Mouse (Mus musculus): ENCODE measurements around the gene Bcl2l12. TPM values are rescaled to one million over a fixed set of nuclear protein-coding genes. Genes with fewer than 3 reads are reported as not detected.

The Bcl2l12 gene
- polyA plus RNA-seq, 1 experiment from 2014 or later, result 19.7 TPM

DNA sequence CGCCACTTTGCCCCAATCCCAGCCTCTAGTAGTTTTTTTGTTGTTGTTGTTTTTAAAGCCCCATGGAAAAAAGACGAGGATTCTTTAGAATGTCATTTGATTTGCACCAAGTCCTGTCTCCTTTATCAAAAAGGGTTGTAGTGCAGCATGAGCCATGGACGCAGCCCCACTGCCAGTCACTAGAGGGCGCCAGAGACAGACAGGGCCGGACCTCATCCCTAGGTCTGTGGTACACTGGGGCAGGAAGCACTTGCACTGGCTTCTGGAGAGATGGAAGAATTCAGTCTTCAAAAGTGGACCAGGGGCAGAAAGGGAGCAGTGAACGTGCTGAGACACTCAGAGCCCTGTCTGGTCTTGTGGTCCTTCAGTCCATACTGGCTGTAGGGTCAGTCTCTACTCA, 15.4 kb downstream of the Bcl2l12 start:
- Histone ChIP-seq H3K9ac (no peak overlapping the region), H3K27ac (peak overlapping the region; percentile 58; the same call in 1 of the 2 replicates), H3K27me3 (no peaks in the 10 kb centered on the region), H3K36me3 (peaks cover 51% of the 10 kb centered on the region), H3K4me1 (replicated peaks) (peaks cover 33% of the 10 kb centered on the region), H3K4me3 (no peak overlapping the region), H3K9me3 (no peaks in the 10 kb centered on the region), H3K4me2 (no peak overlapping the region)
- no peak for ATAC-seq (ENCODE audit: low FRiP score)
- WGBS, result 36% methylated on average over 6 of the region's 6 CpGs

DNA sequence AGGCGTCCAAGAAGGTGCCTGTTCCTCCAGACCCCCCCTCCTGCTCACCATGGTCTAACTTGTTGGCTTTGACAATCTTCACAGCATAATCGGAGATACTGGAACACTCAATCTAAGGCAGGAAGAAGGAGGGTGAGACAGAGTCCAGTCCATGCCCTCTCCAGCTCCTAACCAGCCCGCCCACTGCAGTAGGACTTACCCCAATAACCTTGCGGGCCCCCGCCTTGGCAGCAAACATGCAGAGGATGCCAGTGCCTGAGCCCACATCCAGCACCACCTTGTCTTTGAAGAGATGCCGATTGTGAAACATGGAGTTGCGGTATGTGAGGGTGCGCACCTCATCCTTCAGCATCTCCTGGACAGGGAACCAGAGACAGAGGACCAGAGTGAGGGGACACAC, 17.0 kb downstream of the Bcl2l12 start:
- Histone ChIP-seq H3K27me3 (no peaks in the 10 kb centered on the region), H3K4me3 (no peak overlapping the region), H3K4me2 (no peak overlapping the region), H3K9ac (no peak overlapping the region), H3K9me3 (no peaks in the 10 kb centered on the region), H3K27ac (no peak overlapping the region), H3K36me3 (peaks cover 66% of the 10 kb centered on the region), H3K4me1 (replicated peaks) (peaks cover 25% of the 10 kb centered on the region)
- 96% methylated on average over 8 of the region's 8 CpGs for WGBS
- no peak for ATAC-seq (ENCODE audit: low FRiP score)

GRCm38 (mm10) chr7:44978300-44978699, 20.2 kb downstream of the Bcl2l12 start:
- Histone ChIP-seq H3K36me3 (peaks cover 75% of the 10 kb centered on the region), H3K9me3 (no peaks in the 10 kb centered on the region), H3K4me2 (no peak overlapping the region), H3K4me3 (no peak overlapping the region), H3K27ac (no peak overlapping the region), H3K4me1 (replicated peaks) (peaks cover 18% of the 10 kb centered on the region), H3K27me3 (no peaks in the 10 kb centered on the region), H3K9ac (no peak overlapping the region)
- 91% methylated on average over 3 of the region's 3 CpGs for WGBS
- ATAC-seq (ENCODE audit: low FRiP score), result no peak

DNA sequence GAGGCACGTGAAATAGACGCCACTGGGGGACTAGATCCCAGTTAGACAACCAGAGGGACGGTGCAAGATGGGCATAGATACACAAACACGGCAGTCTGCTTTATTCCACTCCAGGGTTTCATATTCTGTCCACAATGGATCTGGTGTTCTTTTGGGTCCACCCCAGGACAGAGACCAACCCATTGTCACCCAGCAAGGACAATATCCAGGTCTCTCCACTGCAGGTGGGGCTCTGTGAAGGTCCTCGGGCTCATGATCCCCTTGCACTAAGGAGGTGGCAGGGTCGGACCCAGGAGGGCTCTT, 23.4 kb downstream of the Bcl2l12 start:
- no peaks in the 10 kb centered on the region for H3K27me3 ChIP-seq
- peak overlapping the region; percentile 98 for H3K27ac ChIP-seq
- H3K4me1 ChIP-seq (replicated peaks), result peaks cover 46% of the 10 kb centered on the region
- H3K9me3 ChIP-seq, result no peaks in the 10 kb centered on the region
- peak overlapping the region; percentile 49; the same call in 1 of the 2 replicates for H3K9ac ChIP-seq
- peaks cover 48% of the 10 kb centered on the region for H3K36me3 ChIP-seq
- 21% methylated on average over 6 of the region's 6 CpGs for WGBS
- ATAC-seq (ENCODE audit: low FRiP score), result no peak
- H3K4me3 ChIP-seq, result peak overlapping the region; percentile 56
- peak overlapping the region; percentile 91 for H3K4me2 ChIP-seq

- no peaks in the 10 kb centered on the region for H3K9me3 ChIP-seq
- peak within 1 kb of the TSS; percentile 98 for H3K27ac ChIP-seq
- WGBS, result under 1% methylated on average over 22 of the region's 22 CpGs
- peak within 1 kb of the TSS; percentile 56 for H3K4me3 ChIP-seq
- H3K4me2 ChIP-seq, result peak within 1 kb of the TSS; percentile 91
- H3K4me1 ChIP-seq (replicated peaks), result peaks cover 50% of the 10 kb centered on the region
- H3K36me3 ChIP-seq, result peaks cover 43% of the 10 kb centered on the region
- peak; percentile 58 for ATAC-seq (ENCODE audit: low FRiP score)
- H3K9ac ChIP-seq, result peak within 1 kb of the TSS; percentile 82
- H3K27me3 ChIP-seq, result no peaks in the 10 kb centered on the region
Observed at GRCm38 (mm10) chr7:44974383-44975116, 24.0 kb downstream of the Bcl2l12 start, which contains the start of gene Cpt1c. TSS of gene Cpt1c (minus strand) at chr7:44974851.

- 35% methylated on average over 14 of the region's 14 CpGs for WGBS
- Histone ChIP-seq H3K27me3 (no peaks in the 10 kb centered on the region), H3K9me3 (no peaks in the 10 kb centered on the region), H3K4me2 (peak overlapping the region; percentile 91), H3K4me3 (peak overlapping the region; percentile 56), H3K9ac (peak overlapping the region; percentile 82), H3K36me3 (peaks cover 33% of the 10 kb centered on the region), H3K27ac (peak overlapping the region; percentile 98), H3K4me1 (replicated peaks) (peaks cover 50% of the 10 kb centered on the region)
- no peak for ATAC-seq (ENCODE audit: low FRiP score)
Observed at GRCm38 (mm10) chr7:44973415-44974130, 24.9 kb downstream of the Bcl2l12 start.

DNA sequence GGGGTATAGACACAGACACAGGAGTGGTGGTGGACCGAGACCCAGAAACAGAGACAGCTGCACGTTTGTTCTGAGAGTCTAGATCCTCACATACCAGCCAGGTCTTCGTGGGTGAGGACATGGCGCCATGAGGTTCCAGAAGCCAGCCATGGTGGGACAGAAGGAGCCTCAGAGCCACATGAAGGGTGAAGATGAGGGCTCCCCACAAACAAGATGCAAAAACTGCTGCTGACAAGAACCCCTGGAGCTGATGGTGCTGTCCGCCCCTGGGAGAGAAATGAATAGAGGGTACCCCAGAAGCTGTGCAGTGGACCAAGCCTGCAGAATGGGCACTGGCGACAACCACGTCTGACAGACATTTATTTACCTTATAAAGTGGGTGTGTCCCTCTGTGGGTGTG, 27.4 kb downstream of the Bcl2l12 start:
- H3K4me2 ChIP-seq, result peak overlapping the region; percentile 76
- no peaks in the 10 kb centered on the region for H3K27me3 ChIP-seq
- ATAC-seq (ENCODE audit: low FRiP score), result no peak
- H3K9ac ChIP-seq, result peak overlapping the region; percentile 70
- H3K36me3 ChIP-seq, result peaks cover 24% of the 10 kb centered on the region
- peak overlapping the region; percentile 50 for H3K4me3 ChIP-seq
- H3K9me3 ChIP-seq, result no peaks in the 10 kb centered on the region
- H3K4me1 ChIP-seq (replicated peaks), result peaks cover 50% of the 10 kb centered on the region
- H3K27ac ChIP-seq, result peak overlapping the region; percentile 89
- WGBS, result 66% methylated on average over 7 of the region's 7 CpGs

DNA sequence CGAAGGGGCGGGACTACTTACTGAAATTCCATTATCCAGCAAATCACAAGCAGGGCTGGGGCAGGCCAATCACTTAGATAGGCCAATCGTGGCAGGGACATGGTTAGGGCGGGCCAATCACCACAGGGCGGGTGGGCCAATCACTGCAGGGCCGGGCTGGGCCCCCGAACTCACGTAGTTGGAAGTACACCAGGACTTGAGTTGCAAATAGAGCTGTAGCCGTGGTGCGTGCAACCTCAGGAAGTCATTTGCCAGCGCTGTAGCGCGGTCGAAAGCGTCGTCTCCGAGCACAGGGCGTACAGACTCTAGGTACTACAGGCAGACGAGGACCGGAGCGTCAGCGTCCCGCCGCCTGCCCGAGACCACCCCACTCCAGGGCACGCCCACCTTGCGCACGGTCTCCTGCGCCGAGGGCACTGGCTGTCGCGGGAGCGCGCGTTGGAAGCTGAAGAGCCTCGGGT, 28.3 kb downstream of the Bcl2l12 start:
- Histone ChIP-seq H3K9ac (peak overlapping the region; percentile 70), H3K4me2 (peak overlapping the region; percentile 76), H3K27ac (peak overlapping the region; percentile 89), H3K36me3 (peaks cover 24% of the 10 kb centered on the region), H3K4me1 (replicated peaks) (peaks cover 46% of the 10 kb centered on the region), H3K27me3 (no peaks in the 10 kb centered on the region), H3K9me3 (no peaks in the 10 kb centered on the region), H3K4me3 (peak overlapping the region; percentile 50)
- ATAC-seq (ENCODE audit: low FRiP score), result peak; percentile 94
- under 1% methylated on average over 36 of the region's 36 CpGs for WGBS

- Histone ChIP-seq H3K4me1 (replicated peaks) (peaks cover 18% of the 10 kb centered on the region), H3K4me2 (no peak overlapping the region), H3K36me3 (peaks cover 59% of the 10 kb centered on the region), H3K27me3 (no peaks in the 10 kb centered on the region), H3K9me3 (no peaks in the 10 kb centered on the region), H3K4me3 (no peak overlapping the region), H3K9ac (0 out of 2 replicates have a peak overlapping the region, but pooled peaks have one; percentile 5), H3K27ac (no peak overlapping the region)
- WGBS, result 78% methylated on average over 15 of the region's 15 CpGs
- ATAC-seq (ENCODE audit: low FRiP score), result no peak
Observed at GRCm38 (mm10) chr7:44966638-44967037, 31.9 kb downstream of the Bcl2l12 start.

GRCm38 (mm10) chr7:44965975-44966374, 32.5 kb downstream of the Bcl2l12 start:
- no peak overlapping the region for H3K27ac ChIP-seq
- ATAC-seq (ENCODE audit: low FRiP score), result no peak
- no peaks in the 10 kb centered on the region for H3K9me3 ChIP-seq
- peaks cover 66% of the 10 kb centered on the region for H3K36me3 ChIP-seq
- H3K9ac ChIP-seq, result no peak overlapping the region
- WGBS, result 84% methylated on average over 7 of the region's 7 CpGs
- H3K27me3 ChIP-seq, result no peaks in the 10 kb centered on the region
- peaks cover 11% of the 10 kb centered on the region for H3K4me1 ChIP-seq (replicated peaks)
- no peak overlapping the region for H3K4me2 ChIP-seq
- no peak overlapping the region for H3K4me3 ChIP-seq

GRCm38 (mm10) chr7:44964990-44965389, 33.5 kb downstream of the Bcl2l12 start:
- WGBS, result 94% methylated on average over 13 of the region's 13 CpGs
- Histone ChIP-seq H3K27me3 (no peaks in the 10 kb centered on the region), H3K9ac (no peak overlapping the region), H3K9me3 (no peaks in the 10 kb centered on the region), H3K36me3 (peaks cover 75% of the 10 kb centered on the region), H3K27ac (no peak overlapping the region), H3K4me1 (replicated peaks) (peaks cover 4% of the 10 kb centered on the region), H3K4me3 (no peak overlapping the region), H3K4me2 (no peak overlapping the region)
- no peak for ATAC-seq (ENCODE audit: low FRiP score)

DNA sequence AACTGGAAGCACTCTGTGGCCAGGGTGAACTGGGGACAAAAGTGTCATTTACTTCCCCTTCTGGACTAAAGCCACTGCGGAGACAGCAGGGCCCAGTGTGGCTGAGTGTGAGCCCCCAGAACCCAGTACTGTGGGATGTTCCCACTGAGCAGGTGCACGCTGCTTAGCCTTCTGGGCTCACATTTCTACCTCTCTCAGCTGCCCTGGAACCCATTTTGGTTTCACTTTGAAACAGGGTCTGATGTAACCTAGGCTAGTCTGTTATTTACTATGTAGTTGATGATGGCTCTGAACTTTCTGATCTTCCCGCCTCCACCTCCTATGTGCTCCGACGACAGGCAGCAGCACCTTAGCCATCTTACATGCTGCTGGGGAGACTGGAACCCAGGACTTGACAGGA, 35.7 kb downstream of the Bcl2l12 start:
- whole genome bisulfite sequencing, result 92% methylated on average over 5 of the region's 5 CpGs
- Histone ChIP-seq H3K4me1 (replicated peaks) (no peaks in the 10 kb centered on the region), H3K9me3 (no peaks in the 10 kb centered on the region), H3K9ac (no peak overlapping the region), H3K27me3 (no peaks in the 10 kb centered on the region), H3K27ac (no peak overlapping the region), H3K4me3 (no peak overlapping the region), H3K36me3 (peaks cover 85% of the 10 kb centered on the region), H3K4me2 (no peak overlapping the region)
- no peak for ATAC-seq (ENCODE audit: low FRiP score)
